Mouse (Mus musculus) embryonic facial prominence, embryonic 15.5 days (tissue): ENCODE measurements around the gene Fndc3b. TPM values are rescaled to one million over a fixed set of nuclear protein-coding genes. Genes with fewer than 3 reads are reported as not detected.

Experiments
- ATAC-seq: fragments of 200-750 bp; cut with Nextera tagmentation; 2 replicates; pipeline ENCODE4 v1.8.0; 2017; ENCODE audit warnings: low read depth, moderate TSS enrichment; ENCODE audit not compliant: insufficient number of reproducible peaks, low FRiP score, low TSS enrichment
- H3K27ac ChIP-seq: fragments of 300-500 bp; sonication (generic); replicated peaks from 2 replicates; pipeline ENCODE4 v1.5.1; 2015; ENCODE audit warnings: mild to moderate bottlenecking, inconsistent platforms
- H3K27me3 ChIP-seq: fragments of 300-500 bp; sonication (generic); 2 replicates; pipeline ENCODE4 v1.6.1; 2015; ENCODE audit warnings: inconsistent platforms
- H3K36me3 ChIP-seq: fragments of 300-500 bp; sonication (generic); 2 replicates; pipeline ENCODE4 v1.6.1; 2015; ENCODE audit warnings: mild to moderate bottlenecking, inconsistent platforms
- H3K4me1 ChIP-seq: fragments of 300-500 bp; sonication (generic); 2 replicates; pipeline ENCODE4 v1.6.1; 2015; ENCODE audit warnings: inconsistent platforms
- H3K4me2 ChIP-seq: fragments of 300-500 bp; sonication (generic); replicated peaks from 2 replicates; pipeline ENCODE4 v1.6.1; 2015; ENCODE audit warnings: mild to moderate bottlenecking, inconsistent platforms
- H3K4me3 ChIP-seq: fragments of 300-500 bp; sonication (generic); replicated peaks from 2 replicates; pipeline ENCODE4 v1.5.1; 2015; ENCODE audit warnings: mild to moderate bottlenecking, inconsistent platforms
- H3K9ac ChIP-seq: fragments of 300-500 bp; sonication (generic); 2 replicates; pipeline ENCODE4 v1.6.1; 2015; ENCODE audit warnings: inconsistent platforms
- H3K9me3 ChIP-seq: fragments of 300-500 bp; sonication (generic); replicated peaks from 2 replicates; pipeline ENCODE4 v1.6.1; 2016; ENCODE audit warnings: inconsistent platforms
- WGBS: fragments of 180-500 bp; shearing (Covaris S2); methylation state at CpG from one replicate; pipeline ENCODE4 v1.1.7; 2015; 5-methylcytosine and 5-hydroxymethylcytosine counted together
- polyA plus RNA-seq: library from polyadenylated mRNA; unstranded; fragments of >200 nt; fragmentation: Nextera tagmentation; extraction: Ambion mirVana; gene quantifications from 2 replicates; pipeline ENCODE4 v1.2.1, GENCODE M21; 2015

Gene Fndc3b
- polyA plus RNA-seq, 1 experiment from 2014 or later: 31.8 TPM

DNA sequence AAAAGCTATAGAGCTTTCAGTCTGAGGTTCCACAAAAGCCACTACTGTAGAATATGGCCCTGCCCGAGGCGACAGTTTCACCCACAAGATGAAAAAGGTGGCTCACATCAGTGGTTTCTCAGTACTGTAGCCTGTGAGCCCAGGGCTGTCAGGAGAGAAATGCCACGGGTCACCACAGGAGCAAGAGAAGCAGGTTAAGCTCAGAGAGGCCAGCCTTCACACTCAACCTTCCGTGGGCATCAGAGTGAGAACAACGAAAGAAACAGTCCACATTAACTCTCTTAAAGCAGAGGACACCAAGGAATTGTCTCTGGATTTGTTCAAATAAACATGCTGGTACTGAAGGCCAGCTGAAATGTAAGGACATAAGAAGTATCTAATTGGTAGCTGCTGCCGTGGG, 104.5 kb downstream of the Fndc3b start:
- ATAC-seq: no peak
- no peak overlapping the region for H3K4me3 ChIP-seq
- no peaks in the 10 kb centered on the region for H3K36me3 ChIP-seq
- no peaks in the 10 kb centered on the region for H3K27me3 ChIP-seq
- H3K4me2 ChIP-seq: no peak overlapping the region
- peak overlapping the region; percentile 76 for H3K27ac ChIP-seq
- no peaks in the 10 kb centered on the region for H3K9me3 ChIP-seq
- H3K9ac ChIP-seq: no peak overlapping the region
- H3K4me1 ChIP-seq: peaks cover 41% of the 10 kb centered on the region
- WGBS: 65% methylated on average over 6 of the region's 6 CpGs

DNA sequence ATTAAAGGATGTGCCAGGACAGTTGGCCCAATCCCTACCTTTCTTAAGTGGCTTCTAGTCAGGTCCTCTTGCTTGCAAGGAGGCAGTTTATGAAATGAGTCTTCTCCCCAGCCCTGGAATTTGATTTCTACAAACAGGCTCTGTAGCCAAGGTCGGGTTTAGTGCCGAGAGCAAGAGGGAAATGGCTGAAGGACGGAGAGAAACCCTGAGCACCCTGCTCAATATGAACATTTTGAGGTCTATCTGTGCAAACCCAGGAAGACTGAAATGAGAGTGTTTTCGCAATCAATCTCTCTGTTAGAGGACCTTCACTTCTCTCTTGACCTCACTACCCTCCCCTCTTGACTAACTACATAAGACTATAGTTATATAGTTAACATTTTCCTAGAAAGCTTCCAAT, 105.5 kb downstream of the Fndc3b start:
- Histone ChIP-seq H3K27me3 (no peaks in the 10 kb centered on the region), H3K4me3 (no peak overlapping the region), H3K27ac (peak overlapping the region; percentile 76; the same call in 1 of the 2 replicates), H3K9ac (no peak overlapping the region), H3K9me3 (no peaks in the 10 kb centered on the region), H3K36me3 (no peaks in the 10 kb centered on the region), H3K4me2 (no peak overlapping the region), H3K4me1 (peaks cover 51% of the 10 kb centered on the region)
- no peak for ATAC-seq
- WGBS: 85% methylated on average over 4 of the region's 4 CpGs

DNA sequence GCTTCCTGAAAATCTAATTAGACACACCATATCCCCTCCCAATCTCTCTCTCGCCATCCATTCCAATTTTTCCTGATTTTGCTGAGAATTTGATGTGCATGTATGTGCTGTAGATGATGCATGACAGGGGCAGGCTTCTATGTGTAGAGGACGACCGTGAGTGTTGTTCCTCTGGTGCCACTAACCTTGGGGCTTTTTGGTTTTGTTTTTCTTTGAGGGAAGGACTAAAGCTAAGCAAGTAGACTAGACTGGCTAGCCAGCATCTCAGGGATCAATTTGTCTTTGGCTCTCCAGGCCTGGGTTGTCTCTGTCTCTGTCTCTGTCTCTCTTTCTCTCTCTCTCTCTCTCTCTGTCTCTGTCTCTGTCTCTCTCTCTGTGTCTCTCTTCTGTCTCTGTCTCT, 106.0 kb downstream of the Fndc3b start:
- Histone ChIP-seq H3K4me1 (peaks cover 56% of the 10 kb centered on the region), H3K4me3 (no peak overlapping the region), H3K27me3 (no peaks in the 10 kb centered on the region), H3K9me3 (no peaks in the 10 kb centered on the region), H3K9ac (no peak overlapping the region), H3K27ac (peak overlapping the region; percentile 76), H3K4me2 (no peak overlapping the region), H3K36me3 (no peaks in the 10 kb centered on the region)
- 41% methylated on average over 3 of the region's 3 CpGs for WGBS
- no peak for ATAC-seq

DNA sequence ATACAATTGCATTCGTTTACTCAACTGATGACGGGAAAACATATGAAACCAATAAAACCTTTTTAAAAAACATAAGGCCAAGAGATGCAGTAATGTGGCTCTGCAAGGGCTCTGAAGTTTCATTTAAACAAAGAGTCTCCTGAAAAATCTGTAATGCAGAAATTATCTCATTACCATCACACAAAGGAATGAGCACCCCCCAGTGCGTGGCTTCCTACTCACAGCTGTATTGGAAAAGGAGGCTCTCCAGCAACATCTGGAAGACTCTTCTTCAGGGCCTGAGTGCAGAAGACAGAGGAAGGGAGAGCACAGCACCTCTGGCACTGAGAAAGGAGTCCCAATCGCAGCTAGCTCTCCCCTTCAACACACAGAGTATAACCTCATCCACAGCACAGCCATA, 106.5 kb downstream of the Fndc3b start:
- Histone ChIP-seq H3K9me3 (no peaks in the 10 kb centered on the region), H3K4me3 (no peak overlapping the region), H3K27ac (peak overlapping the region; percentile 76), H3K36me3 (no peaks in the 10 kb centered on the region), H3K9ac (no peak overlapping the region), H3K27me3 (no peaks in the 10 kb centered on the region), H3K4me2 (no peak overlapping the region), H3K4me1 (peaks cover 60% of the 10 kb centered on the region)
- WGBS: 31% methylated on average over 4 of the region's 4 CpGs
- ATAC-seq: peak; percentile 6; the same call in 1 of the 2 replicates

DNA sequence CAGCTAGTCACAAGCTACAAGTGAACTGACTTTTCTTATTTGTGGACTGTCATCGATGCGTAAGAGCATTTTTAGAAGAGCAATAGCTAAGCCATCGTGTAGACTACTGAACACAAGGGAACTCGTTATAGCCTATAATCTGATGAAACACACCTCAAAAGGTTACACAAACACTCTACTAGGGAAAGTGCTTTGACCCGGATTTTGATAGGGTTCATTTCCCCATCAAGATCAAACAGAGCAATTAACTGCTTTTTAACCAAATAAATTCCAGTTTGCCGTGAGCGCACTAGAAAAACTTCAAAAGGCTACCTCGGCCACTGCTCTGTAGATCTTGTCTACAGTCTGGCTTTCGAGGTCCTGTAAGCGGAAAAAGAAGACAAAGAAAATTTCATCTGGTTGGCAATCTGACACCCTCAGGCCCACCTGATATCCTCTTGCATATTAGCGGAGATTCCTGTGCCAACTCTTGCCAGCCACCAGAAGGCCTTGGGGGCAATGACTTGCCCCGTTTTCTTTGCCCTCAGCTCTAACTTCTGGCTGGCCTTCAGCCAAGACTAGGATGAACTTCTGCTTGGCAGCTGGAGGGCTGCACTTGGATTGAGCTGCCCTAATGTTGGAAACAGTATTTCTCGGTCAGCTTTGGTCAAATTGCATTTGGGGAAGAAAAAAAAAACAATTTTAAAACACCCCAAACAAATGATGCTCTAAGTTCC, 107.0 kb downstream of the Fndc3b start:
- no peaks in the 10 kb centered on the region for H3K27me3 ChIP-seq
- no peaks in the 10 kb centered on the region for H3K9me3 ChIP-seq
- H3K4me1 ChIP-seq: peaks cover 60% of the 10 kb centered on the region
- H3K36me3 ChIP-seq: no peaks in the 10 kb centered on the region
- 30% methylated on average over 13 of the region's 13 CpGs for WGBS
- no peak overlapping the region for H3K9ac ChIP-seq
- H3K4me3 ChIP-seq: no peak overlapping the region
- H3K4me2 ChIP-seq: no peak overlapping the region
- peak overlapping the region; percentile 71; the same call in 1 of the 2 replicates for H3K27ac ChIP-seq
- no peak for ATAC-seq

DNA sequence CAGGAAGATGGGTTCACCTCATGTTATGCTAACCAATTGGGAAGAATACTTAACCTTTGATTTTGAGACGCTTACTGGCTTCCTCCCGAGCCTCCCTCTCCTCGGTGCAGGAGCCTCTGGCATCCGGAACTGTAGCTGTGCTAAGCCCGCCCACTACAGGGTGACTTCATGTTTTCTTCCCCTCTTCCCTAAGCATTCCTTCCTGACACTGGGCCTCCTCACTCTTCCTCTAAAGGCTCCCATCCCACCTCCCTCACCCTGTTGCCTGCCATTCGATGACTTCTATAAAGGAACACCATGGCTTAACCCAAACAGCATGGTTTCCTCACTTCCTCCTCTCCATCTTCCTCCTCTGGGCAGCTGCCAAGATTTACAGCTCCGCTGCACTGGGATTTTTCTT, 110.5 kb downstream of the Fndc3b start:
- H3K27ac ChIP-seq: peak overlapping the region; percentile 39; the same call in 1 of the 2 replicates
- WGBS: 30% methylated on average over 7 of the region's 7 CpGs
- H3K4me2 ChIP-seq: no peak overlapping the region

DNA sequence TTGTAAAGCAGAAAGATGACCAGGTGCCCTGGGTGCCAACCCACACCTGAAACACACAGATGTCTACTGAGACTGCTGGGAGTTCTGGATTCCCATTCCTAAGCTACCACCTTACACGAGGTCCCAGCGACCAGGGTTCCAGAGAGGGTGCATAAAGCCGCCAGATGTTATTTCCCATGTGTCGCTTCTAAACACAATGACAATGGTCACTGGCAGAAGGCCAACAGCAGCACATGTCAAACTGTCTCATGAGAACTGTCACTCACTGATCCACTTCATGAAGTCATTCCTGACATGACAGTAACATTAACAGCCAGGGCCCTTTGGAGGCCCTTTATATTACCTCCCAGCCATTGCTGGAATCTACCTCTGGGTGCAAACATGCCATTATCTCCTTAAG, 110.9 kb downstream of the Fndc3b start:
- Histone ChIP-seq H3K4me1 (peaks cover 31% of the 10 kb centered on the region), H3K4me2 (no peak overlapping the region), H3K27me3 (no peaks in the 10 kb centered on the region), H3K27ac (peak overlapping the region; percentile 39; the same call in 1 of the 2 replicates), H3K4me3 (no peak overlapping the region), H3K36me3 (no peaks in the 10 kb centered on the region), H3K9ac (no peak overlapping the region), H3K9me3 (no peaks in the 10 kb centered on the region)
- WGBS: 51% methylated on average over 4 of the region's 4 CpGs
- ATAC-seq: no peak

More for the DNA sequence above, 110.5 kb downstream of the Fndc3b start:
- H3K4me3 ChIP-seq: no peak overlapping the region
- no peak for ATAC-seq
- H3K36me3 ChIP-seq: no peaks in the 10 kb centered on the region
- peaks cover 36% of the 10 kb centered on the region for H3K4me1 ChIP-seq
- no peak overlapping the region for H3K9ac ChIP-seq
- no peaks in the 10 kb centered on the region for H3K27me3 ChIP-seq
- no peaks in the 10 kb centered on the region for H3K9me3 ChIP-seq

DNA sequence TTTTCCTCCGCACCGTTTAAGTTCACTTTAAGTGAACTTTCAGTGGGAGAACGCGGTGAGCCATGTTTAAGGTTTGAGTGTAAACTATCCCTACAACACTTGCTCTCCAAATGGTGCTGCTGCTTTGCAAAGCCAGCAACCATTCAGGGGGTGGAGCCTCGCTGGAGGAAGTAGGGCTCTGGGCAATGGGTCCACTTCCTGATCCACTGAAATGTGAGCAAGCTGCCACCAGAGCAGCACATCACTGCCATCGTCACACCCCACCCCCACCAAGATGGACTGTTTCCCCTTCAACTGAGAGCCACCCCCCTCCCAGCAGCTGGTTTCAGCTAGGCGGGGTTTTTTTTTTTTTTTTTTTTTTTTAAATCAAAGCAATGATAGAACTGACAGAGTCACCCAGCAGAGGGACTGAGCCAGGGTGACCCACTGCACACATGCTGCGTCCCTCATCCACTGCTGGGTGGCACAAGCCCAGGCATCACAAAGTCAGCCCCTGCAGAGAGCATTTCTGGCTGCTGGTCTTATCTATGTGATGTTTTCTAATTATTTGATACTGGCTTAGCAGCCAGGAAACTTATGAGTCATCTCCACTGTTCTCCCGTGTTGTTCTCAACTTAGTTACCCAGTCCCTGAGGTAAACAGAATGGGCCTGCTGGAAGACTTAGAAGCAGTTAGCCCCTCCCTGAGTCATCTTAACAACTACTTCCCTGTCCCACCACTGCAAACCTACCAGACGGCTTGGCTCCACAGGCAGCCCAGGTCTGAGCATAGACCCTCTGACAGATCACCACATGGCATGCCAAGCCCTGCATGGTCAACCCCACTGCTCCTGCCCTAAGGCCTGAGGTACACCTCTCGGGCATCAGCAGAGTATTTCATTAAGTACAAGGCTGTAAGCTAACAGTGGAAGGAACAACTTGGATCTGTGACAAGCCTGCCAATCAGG, 112.4 kb downstream of the Fndc3b start:
- Histone ChIP-seq H3K27ac (no peak overlapping the region), H3K27me3 (no peaks in the 10 kb centered on the region), H3K4me2 (no peak overlapping the region), H3K4me3 (no peak overlapping the region), H3K4me1 (peaks cover 33% of the 10 kb centered on the region), H3K9me3 (no peaks in the 10 kb centered on the region), H3K9ac (no peak overlapping the region), H3K36me3 (no peaks in the 10 kb centered on the region)
- ATAC-seq: no peak
- WGBS: 80% methylated on average over 11 of the region's 11 CpGs

DNA sequence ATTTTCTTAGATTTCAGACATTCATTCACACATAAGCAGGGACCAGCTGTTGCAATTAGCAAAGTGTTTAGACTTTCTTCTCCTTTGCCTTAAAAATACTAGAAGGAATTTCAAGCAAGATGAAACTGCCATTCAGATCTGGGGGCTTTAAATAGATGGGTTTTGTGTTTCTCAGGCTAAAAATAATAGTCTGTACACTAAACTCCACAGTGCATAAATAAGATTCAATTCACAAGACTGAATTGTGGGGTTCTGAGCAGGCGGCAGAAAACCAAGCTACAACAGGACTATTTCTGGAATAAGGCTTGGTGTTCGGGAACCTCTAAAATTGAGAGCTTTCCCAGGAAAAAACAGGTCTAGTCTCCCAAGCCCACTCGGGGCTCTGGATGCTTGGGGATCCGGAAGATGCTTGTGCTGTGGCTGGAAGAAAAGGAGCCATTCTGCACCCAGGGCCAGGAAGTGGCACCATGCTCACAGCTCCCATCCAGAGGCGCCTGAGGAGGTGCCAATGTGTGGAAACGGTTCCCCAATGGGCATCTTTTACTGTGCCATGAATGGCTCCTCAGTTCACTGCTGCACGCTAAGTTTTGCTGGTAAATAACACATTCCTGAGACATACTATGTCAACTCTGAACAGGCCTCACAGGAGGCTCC, 117.5 kb downstream of the Fndc3b start:
- H3K36me3 ChIP-seq: 0 out of 2 replicates have a peak, but pooled peaks cover 5% of the 10 kb centered on the region
- no peak overlapping the region for H3K4me3 ChIP-seq
- no peak for ATAC-seq
- no peak overlapping the region for H3K4me2 ChIP-seq
- 72% methylated on average over 7 of the region's 7 CpGs for WGBS
- peaks cover 22% of the 10 kb centered on the region for H3K4me1 ChIP-seq
- H3K27me3 ChIP-seq: no peaks in the 10 kb centered on the region
- H3K27ac ChIP-seq: peak overlapping the region; percentile 39
- H3K9ac ChIP-seq: no peak overlapping the region
- H3K9me3 ChIP-seq: no peaks in the 10 kb centered on the region

DNA sequence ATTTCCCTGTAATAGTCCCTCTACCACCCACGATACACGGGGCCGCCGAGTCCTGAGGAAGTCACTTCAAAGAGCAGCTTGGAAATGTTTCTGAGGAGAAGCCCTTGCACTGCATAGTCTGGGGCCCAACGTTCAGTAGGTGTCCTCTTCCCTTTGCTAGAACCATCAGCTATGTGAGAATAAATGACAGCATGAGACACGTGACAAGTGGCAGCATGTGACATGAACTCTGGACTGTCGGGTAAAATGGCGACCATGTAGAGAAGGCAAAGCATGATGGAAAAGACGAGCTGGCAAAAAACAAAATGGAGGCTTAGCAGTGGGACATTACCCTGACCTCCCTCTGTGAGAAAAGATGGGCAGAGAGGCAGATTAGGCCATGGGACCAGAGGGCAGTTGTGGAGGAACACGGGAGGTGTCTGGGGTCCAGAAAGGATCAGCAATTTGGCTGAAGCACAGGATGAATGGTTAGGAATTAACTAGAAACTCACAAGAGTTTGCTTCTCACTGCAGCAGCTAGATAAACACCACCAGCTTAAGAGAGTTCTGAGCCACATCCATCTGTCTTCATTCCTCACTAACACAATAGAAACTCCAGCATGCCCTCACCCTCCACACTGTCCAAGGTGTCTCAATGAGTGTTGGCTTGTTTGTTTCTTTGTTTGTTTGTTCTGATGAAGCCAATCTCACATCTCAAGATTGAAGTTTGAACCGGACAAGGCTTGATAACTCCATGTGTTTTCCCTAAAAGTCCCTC, 118.2 kb downstream of the Fndc3b start:
- no peak overlapping the region for H3K4me2 ChIP-seq
- H3K9ac ChIP-seq: no peak overlapping the region
- H3K27me3 ChIP-seq: no peaks in the 10 kb centered on the region
- ATAC-seq: no peak
- H3K4me1 ChIP-seq: peaks cover 25% of the 10 kb centered on the region
- 87% methylated on average over 11 of the region's 11 CpGs for WGBS
- H3K27ac ChIP-seq: peak overlapping the region; percentile 39; the same call in 1 of the 2 replicates
- H3K36me3 ChIP-seq: 0 out of 2 replicates have a peak, but pooled peaks cover 5% of the 10 kb centered on the region
- no peak overlapping the region for H3K4me3 ChIP-seq
- no peaks in the 10 kb centered on the region for H3K9me3 ChIP-seq
